Mouse (Mus musculus): ENCODE results near the gene Psg19.

GRCm38 (mm10) chr7:18828592-18828991 is 30.3 kb upstream of the Psg19 start:
- no peak for TF ChIP-seq POLR2A (IDR thresholded peaks at IDR 0.05; ENCODE audit: insufficient read length, low read depth)
- no peak for TF ChIP-seq USF1 (IDR thresholded peaks at IDR 0.05; ENCODE audit: low read depth)
- TF ChIP-seq TCF12 (IDR thresholded peaks at IDR 0.05; ENCODE audit: insufficient read depth, poor library complexity, severe bottlenecking): no peak
- no peak for TF ChIP-seq E2F4 (IDR thresholded peaks at IDR 0.05; ENCODE audit: insufficient read depth)
- no peak for TF ChIP-seq MAX (IDR thresholded peaks at IDR 0.05; ENCODE audit: low read depth)
- TF ChIP-seq MYOG (IDR thresholded peaks at IDR 0.05; ENCODE audit: control insufficient read depth in 1 of 3, insufficient read depth in 1 of 3, insufficient read length in 2 of 3, low read depth in 2 of 3): no peak
- TF ChIP-seq POLR2AphosphoS2 (IDR thresholded peaks at IDR 0.05; ENCODE audit: insufficient read length, low read depth): no peak
- TF ChIP-seq CEBPB (IDR thresholded peaks at IDR 0.05; ENCODE audit: insufficient read depth, poor library complexity, severe bottlenecking): no peak
- no peak for TF ChIP-seq MYOD1 (IDR thresholded peaks at IDR 0.05; ENCODE audit: control insufficient read depth in 1 of 3, insufficient read length in 2 of 3, low read depth in 2 of 3)
- no peak for TF ChIP-seq REST (IDR thresholded peaks at IDR 0.05; ENCODE audit: insufficient read depth, insufficient read length)
- TF ChIP-seq TCF3 (IDR thresholded peaks at IDR 0.05; ENCODE audit: insufficient read length, low read depth): no peak
- no peak for TF ChIP-seq SRF (IDR thresholded peaks at IDR 0.05; ENCODE audit: control insufficient read depth, insufficient read length, low read depth)

Data from myocyte (in vitro differentiated cells).